Mouse (Mus musculus): ENCODE data around the gene Trim24. TPM values are rescaled to one million over a fixed set of nuclear protein-coding genes. Genes with fewer than 3 reads are reported as not detected.

The Trim24 gene
- total and polyA plus RNA-seq, 3 experiments, result 11.4 to 19.2 TPM; not detected in 1

DNA sequence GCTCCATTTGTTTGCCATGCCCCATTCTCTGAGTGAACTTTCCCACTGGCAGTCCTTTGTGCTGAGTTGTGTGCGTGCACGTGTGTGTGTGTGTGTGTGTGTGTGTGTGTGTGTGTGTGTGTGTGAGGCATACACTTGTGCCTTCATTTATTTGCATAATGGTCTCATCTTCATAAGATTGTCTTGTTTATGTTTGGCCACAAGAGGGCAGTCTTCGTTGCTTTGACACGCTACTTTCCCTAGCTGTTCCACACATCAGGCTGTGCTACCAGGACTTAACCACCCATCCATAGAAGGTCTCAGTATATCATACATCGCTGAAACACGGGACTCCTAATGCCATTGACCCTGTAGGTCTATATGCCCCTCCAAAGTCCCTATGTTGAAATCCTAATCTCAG lies 136.8 kb downstream of the Trim24 start (continued):
- TF ChIP-seq JUND (IDR thresholded peaks at IDR 0.05; ENCODE audit: low read depth, low read length) (no peak), MYC (IDR thresholded peaks at IDR 0.05; ENCODE audit: low read depth, low read length) (peak; percentile 32; the same call in 1 of the 2 replicates), HCFC1 (IDR thresholded peaks at IDR 0.05; ENCODE audit: low read depth, low read length) (no peak), RAD21 (IDR thresholded peaks at IDR 0.05; ENCODE audit: low read depth, low read length) (peak; percentile 50), CHD2 (IDR thresholded peaks at IDR 0.05; ENCODE audit: low read length) (no peak), ZKSCAN1 (IDR thresholded peaks at IDR 0.05; ENCODE audit: low read depth, low read length) (no peak), CTCF (IDR thresholded peaks at IDR 0.05 in 2 of 3, conservative IDR thresholded peaks at IDR 0.05 in 1 of 3; ENCODE audit: control insufficient read depth in 1 of 3, insufficient read depth in 1 of 3, low read depth in 2 of 3, low read length in 3 of 3, poor library complexity in 1 of 3, severe bottlenecking in 1 of 3) (peak; percentile 50 to 62 (median 60)), USF1 (IDR thresholded peaks at IDR 0.05; ENCODE audit: low read depth, low read length) (no peak), UBTF (IDR thresholded peaks at IDR 0.05; ENCODE audit: borderline replicate concordance, insufficient read depth, low read depth, low read length) (no peak), CHD1 (IDR thresholded peaks at IDR 0.05; ENCODE audit: low read depth, low read length) (no peak)

DNA sequence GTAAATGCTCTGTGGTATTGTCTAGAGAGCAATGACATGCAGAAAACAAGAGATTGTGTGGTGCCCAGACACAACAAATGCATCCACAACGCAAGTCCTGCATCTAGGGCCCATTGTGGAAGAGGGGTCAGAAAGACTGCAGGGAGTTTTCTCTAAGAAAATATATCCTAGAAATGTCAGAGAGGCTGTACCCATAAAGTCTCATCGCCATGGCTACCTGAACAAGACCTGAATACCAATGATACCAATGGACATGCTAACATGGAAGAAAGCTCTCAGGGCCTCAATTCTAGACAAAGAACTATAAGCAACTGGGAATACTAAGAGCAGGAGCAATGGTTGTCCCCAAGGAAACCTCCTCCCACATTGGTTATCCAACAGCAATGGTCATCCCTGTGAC lies 142.2 kb downstream of the Trim24 start:
- Histone ChIP-seq H3K9ac (ENCODE audit: control insufficient read depth, low read depth, low read length, poor library complexity, severe bottlenecking) (no peak overlapping the region), H3K79me2 (ENCODE audit: control insufficient read depth, insufficient read depth, low read length, poor library complexity) (no peaks in the 10 kb centered on the region), H3K36me3 (ENCODE audit: control insufficient read depth in 1 of 2, insufficient read depth in 2 of 2, low read length in 2 of 2) (no peaks in the 10 kb centered on the region), H3K27me3 (ENCODE audit: control insufficient read depth in 1 of 2, insufficient read depth in 2 of 2, low read length in 2 of 2) (0 out of 4 replicates have a peak, but pooled peaks cover 0 to 2% of the 10 kb centered on the region in 2 experiments), H3K4me3 (ENCODE audit: control insufficient read depth in 1 of 2, insufficient read depth in 1 of 2, low read depth in 2 of 2, low read length in 2 of 2) (no peak overlapping the region), H3K27ac (ENCODE audit: control insufficient read depth, low read depth, low read length) (no peak overlapping the region), H3K9me3 (replicated peaks; ENCODE audit: insufficient read depth, low read length) (no peaks in the 10 kb centered on the region), H3K4me1 (ENCODE audit: control insufficient read depth in 1 of 2, insufficient read depth in 2 of 2, low read length in 2 of 2) (no peaks in the 10 kb centered on the region)
- no peak for DNase-seq (ENCODE audit: low read depth, low spot score)
- no peak for TF ChIP-seq USF2 (IDR thresholded peaks at IDR 0.05; ENCODE audit: borderline replicate concordance in 1 of 2, insufficient read depth in 1 of 2, low read depth in 1 of 2, low read length in 2 of 2)
- no peak for TF ChIP-seq ZMIZ1 (IDR thresholded peaks at IDR 0.05; ENCODE audit: low read depth, low read length)
- TF ChIP-seq CHD1 (IDR thresholded peaks at IDR 0.05; ENCODE audit: low read depth, low read length), result no peak
- TF ChIP-seq EP300 (IDR thresholded peaks at IDR 0.05; ENCODE audit: low read depth in 1 of 2, low read length in 2 of 2), result no peak
- no peak for TF ChIP-seq SIN3A (IDR thresholded peaks at IDR 0.05; ENCODE audit: low read length)
- TF ChIP-seq RAD21 (IDR thresholded peaks at IDR 0.05; ENCODE audit: low read depth, low read length), result no peak
- no peak for TF ChIP-seq GABPA (IDR thresholded peaks at IDR 0.05; ENCODE audit: low read depth, low read length)
- TF ChIP-seq HCFC1 (IDR thresholded peaks at IDR 0.05; ENCODE audit: low read depth, low read length), result no peak
- TF ChIP-seq RCOR1 (IDR thresholded peaks at IDR 0.05; ENCODE audit: low read depth, low read length), result no peak
- no peak for TF ChIP-seq GATA1 (IDR thresholded peaks at IDR 0.05; ENCODE audit: low read depth, low read length)

Other genes starting within 250 kb of the Trim24 start
- not detected in 2 replicates for gene Svopl, start 176.2 kb downstream of the Trim24 start, total RNA-seq (2012; rRNA removed)
- gene Svopl, start 176.2 kb downstream of the Trim24 start, polyA plus RNA-seq (2012; ENCODE audit: insufficient read depth in 1 of 2, insufficient read length in 2 of 2, low read depth in 1 of 2, low replicate concordance in 2 of 2, missing spikeins in 1 of 2), result not detected
- gene Tmem213, start 238.4 kb downstream of the Trim24 start, total RNA-seq (2012; rRNA removed), result not detected in 2 replicates
- gene Tmem213, start 238.4 kb downstream of the Trim24 start, polyA plus RNA-seq (2012; ENCODE audit: insufficient read depth in 1 of 2, insufficient read length in 2 of 2, low read depth in 1 of 2, low replicate concordance in 2 of 2, missing spikeins in 1 of 2), result not detected

Measured in MEL (cell line).